Mouse (Mus musculus) lung, embryonic 15.5 days (tissue): ENCODE results near the gene Psma6. TPM values are rescaled to one million over a fixed set of nuclear protein-coding genes. Genes with fewer than 3 reads are reported as not detected.

Experiments
- ATAC-seq: fragments of 200-750 bp; cut with Nextera tagmentation; 2 replicates; pipeline ENCODE4 v1.8.0; 2017; ENCODE audit warnings: moderate number of reproducible peaks, borderline replicate concordance; ENCODE audit not compliant: low FRiP score, low TSS enrichment; ENCODE audit errors: extremely low read depth
- H3K27ac ChIP-seq: fragments of 300-500 bp; sonication (generic); 2 replicates; pipeline ENCODE4 v1.5.1; 2015; ENCODE audit warnings: moderate library complexity, mild to moderate bottlenecking, inconsistent platforms
- H3K27me3 ChIP-seq: fragments of 300-500 bp; sonication (generic); 2 replicates; pipeline ENCODE4 v1.6.1; 2015; ENCODE audit warnings: inconsistent platforms
- H3K36me3 ChIP-seq: fragments of 300-500 bp; sonication (generic); 2 replicates; pipeline ENCODE4 v1.6.1; 2015; ENCODE audit warnings: inconsistent platforms
- H3K4me1 ChIP-seq: fragments of 300-500 bp; sonication (generic); 2 replicates; pipeline ENCODE4 v1.6.1; 2015; ENCODE audit warnings: inconsistent platforms
- H3K4me2 ChIP-seq: fragments of 300-500 bp; sonication (generic); 2 replicates; pipeline ENCODE4 v1.6.1; 2015; ENCODE audit warnings: inconsistent platforms, mild to moderate bottlenecking, moderate library complexity
- H3K4me3 ChIP-seq: fragments of 300-500 bp; sonication (generic); 2 replicates; pipeline ENCODE4 v1.5.1; 2015; ENCODE audit warnings: mild to moderate bottlenecking, inconsistent platforms
- H3K9ac ChIP-seq: fragments of 300-500 bp; sonication (generic); 2 replicates; pipeline ENCODE4 v1.6.1; 2015; ENCODE audit warnings: inconsistent platforms
- H3K9me3 ChIP-seq: fragments of 300-500 bp; sonication (generic); 2 replicates; pipeline ENCODE4 v1.6.1; 2016; ENCODE audit warnings: inconsistent platforms
- WGBS: fragments of 180-500 bp; shearing (Covaris S2); methylation state at CpG from one replicate; pipeline ENCODE4 v1.1.7; 2015; 5-methylcytosine and 5-hydroxymethylcytosine counted together
- polyA plus RNA-seq: library from polyadenylated mRNA; unstranded; fragments of >200 nt; fragmentation: Nextera tagmentation; extraction: Ambion mirVana; gene quantifications from 2 replicates; pipeline ENCODE4 v1.2.1, GENCODE M21; 2015

Psma6 gene
- polyA plus RNA-seq, 1 experiment from 2014 or later: 427 TPM

- Histone ChIP-seq H3K27ac (peak overlapping the region; percentile 79), H3K27me3 (no peaks in the 10 kb centered on the region), H3K4me3 (no peak overlapping the region), H3K9ac (0 out of 2 replicates have a peak overlapping the region, but pooled peaks have one; percentile 14), H3K36me3 (no peaks in the 10 kb centered on the region), H3K9me3 (no peaks in the 10 kb centered on the region), H3K4me2 (no peak overlapping the region), H3K4me1 (peaks cover 49% of the 10 kb centered on the region)
- WGBS: 48% methylated on average over 9 of the region's 9 CpGs
- peak; percentile 56 for ATAC-seq
Measured at GRCm38 (mm10) chr12:55442861-55443850, 59.1 kb downstream of the Psma6 start.

- WGBS: 66% methylated on average over 4 of the region's 4 CpGs
- Histone ChIP-seq H3K36me3 (no peaks in the 10 kb centered on the region), H3K9me3 (no peaks in the 10 kb centered on the region), H3K9ac (no peak overlapping the region), H3K27me3 (no peaks in the 10 kb centered on the region), H3K4me2 (no peak overlapping the region), H3K27ac (peak overlapping the region; percentile 79), H3K4me3 (no peak overlapping the region), H3K4me1 (peaks cover 40% of the 10 kb centered on the region)
- ATAC-seq: no peak
Measured at GRCm38 (mm10) chr12:55444031-55444451, 60.0 kb downstream of the Psma6 start.

GRCm38 (mm10) chr12:55445583-55445982 lies 61.6 kb downstream of the Psma6 start:
- Histone ChIP-seq H3K27ac (peak overlapping the region; percentile 94), H3K4me1 (peaks cover 47% of the 10 kb centered on the region), H3K4me2 (no peak overlapping the region), H3K9me3 (no peaks in the 10 kb centered on the region), H3K9ac (no peak overlapping the region), H3K4me3 (no peak overlapping the region), H3K36me3 (no peaks in the 10 kb centered on the region), H3K27me3 (no peaks in the 10 kb centered on the region)
- ATAC-seq: no peak
- 66% methylated on average over 4 of the region's 4 CpGs for WGBS

GRCm38 (mm10) chr12:55446366-55446745 lies 62.3 kb downstream of the Psma6 start:
- 0 out of 2 replicates have a peak overlapping the region, but pooled peaks have one; percentile 13 for H3K4me2 ChIP-seq
- no peaks in the 10 kb centered on the region for H3K9me3 ChIP-seq
- no peaks in the 10 kb centered on the region for H3K36me3 ChIP-seq
- H3K27me3 ChIP-seq: no peaks in the 10 kb centered on the region
- WGBS: 72% methylated on average over 4 of the region's 4 CpGs
- peak overlapping the region; percentile 94 for H3K27ac ChIP-seq
- peaks cover 49% of the 10 kb centered on the region for H3K4me1 ChIP-seq
- no peak for ATAC-seq
- no peak overlapping the region for H3K4me3 ChIP-seq
- no peak overlapping the region for H3K9ac ChIP-seq

- peaks cover 49% of the 10 kb centered on the region for H3K4me1 ChIP-seq
- peak overlapping the region; percentile 0; the same call in 1 of the 2 replicates for H3K9ac ChIP-seq
- H3K27ac ChIP-seq: peak overlapping the region; percentile 94
- no peak overlapping the region for H3K4me3 ChIP-seq
- no peaks in the 10 kb centered on the region for H3K9me3 ChIP-seq
- no peaks in the 10 kb centered on the region for H3K27me3 ChIP-seq
- peak; percentile 79 for ATAC-seq
- WGBS: 10% methylated on average over 13 of the region's 13 CpGs
- H3K36me3 ChIP-seq: no peaks in the 10 kb centered on the region
- peak overlapping the region; percentile 13 for H3K4me2 ChIP-seq
Measured at GRCm38 (mm10) chr12:55446746-55447395, 62.8 kb downstream of the Psma6 start.

- Histone ChIP-seq H3K4me1 (peaks cover 50% of the 10 kb centered on the region), H3K27me3 (no peaks in the 10 kb centered on the region), H3K4me3 (no peak overlapping the region), H3K36me3 (no peaks in the 10 kb centered on the region), H3K27ac (peak overlapping the region; percentile 94), H3K9ac (peak overlapping the region; percentile 0; the same call in 1 of the 2 replicates), H3K4me2 (no peak overlapping the region), H3K9me3 (no peaks in the 10 kb centered on the region)
- 69% methylated on average over 11 of the region's 11 CpGs for WGBS
- no peak for ATAC-seq
Measured at GRCm38 (mm10) chr12:55447396-55447760, 63.4 kb downstream of the Psma6 start.

- no peak overlapping the region for H3K27ac ChIP-seq
- WGBS: 52% methylated on average over 2 of the region's 2 CpGs
- peaks cover 46% of the 10 kb centered on the region for H3K4me1 ChIP-seq
Measured at GRCm38 (mm10) chr12:55448457-55448856, 64.4 kb downstream of the Psma6 start.

GRCm38 (mm10) chr12:55449048-55449447 lies 65.0 kb downstream of the Psma6 start:
- no peak overlapping the region for H3K4me3 ChIP-seq
- WGBS: 87% methylated on average over 2 of the region's 2 CpGs
- H3K36me3 ChIP-seq: no peaks in the 10 kb centered on the region
- peaks cover 40% of the 10 kb centered on the region for H3K4me1 ChIP-seq
- no peaks in the 10 kb centered on the region for H3K27me3 ChIP-seq
- no peak overlapping the region for H3K9ac ChIP-seq
- no peaks in the 10 kb centered on the region for H3K9me3 ChIP-seq
- ATAC-seq: no peak
- no peak overlapping the region for H3K4me2 ChIP-seq
- H3K27ac ChIP-seq: no peak overlapping the region

More at GRCm38 (mm10) chr12:55448457-55448856, 64.4 kb downstream of the Psma6 start:
- H3K9me3 ChIP-seq: no peaks in the 10 kb centered on the region
- H3K27me3 ChIP-seq: no peaks in the 10 kb centered on the region
- H3K4me2 ChIP-seq: no peak overlapping the region
- H3K4me3 ChIP-seq: no peak overlapping the region
- no peaks in the 10 kb centered on the region for H3K36me3 ChIP-seq
- ATAC-seq: no peak
- H3K9ac ChIP-seq: no peak overlapping the region

GRCm38 (mm10) chr12:55450421-55450820 lies 66.4 kb downstream of the Psma6 start:
- 39% methylated on average over 16 of the region's 16 CpGs for WGBS

GRCm38 (mm10) chr12:55452839-55453238 lies 68.8 kb downstream of the Psma6 start:
- no peak for ATAC-seq
- Histone ChIP-seq H3K9me3 (no peaks in the 10 kb centered on the region), H3K27ac (peak overlapping the region; percentile 62), H3K27me3 (no peaks in the 10 kb centered on the region), H3K4me3 (no peak overlapping the region), H3K4me1 (peaks cover 17% of the 10 kb centered on the region), H3K9ac (no peak overlapping the region), H3K4me2 (no peak overlapping the region), H3K36me3 (no peaks in the 10 kb centered on the region)
- 26% methylated on average over 5 of the region's 5 CpGs for WGBS

More at GRCm38 (mm10) chr12:55450421-55450820, 66.4 kb downstream of the Psma6 start:
- Histone ChIP-seq H3K27ac (peak overlapping the region; percentile 21; the same call in 1 of the 2 replicates), H3K27me3 (no peaks in the 10 kb centered on the region), H3K4me1 (peaks cover 40% of the 10 kb centered on the region), H3K9ac (no peak overlapping the region), H3K36me3 (no peaks in the 10 kb centered on the region), H3K4me2 (peak overlapping the region; percentile 23), H3K9me3 (no peaks in the 10 kb centered on the region), H3K4me3 (no peak overlapping the region)
- no peak for ATAC-seq

GRCm38 (mm10) chr12:55453924-55454323 lies 69.9 kb downstream of the Psma6 start:
- no peak for ATAC-seq
- H3K4me3 ChIP-seq: no peak overlapping the region
- 43% methylated on average over 4 of the region's 4 CpGs for WGBS

More at GRCm38 (mm10) chr12:55453924-55454323, 69.9 kb downstream of the Psma6 start:
- peaks cover 17% of the 10 kb centered on the region for H3K4me1 ChIP-seq
- no peaks in the 10 kb centered on the region for H3K36me3 ChIP-seq
- no peak overlapping the region for H3K4me2 ChIP-seq
- no peak overlapping the region for H3K9ac ChIP-seq
- H3K27me3 ChIP-seq: no peaks in the 10 kb centered on the region
- H3K9me3 ChIP-seq: no peaks in the 10 kb centered on the region
- 0 out of 2 replicates have a peak overlapping the region, but pooled peaks have one; percentile 43 for H3K27ac ChIP-seq
